Mouse (Mus musculus): ENCODE results near the gene Dglucy. TPM values are rescaled to one million over a fixed set of nuclear protein-coding genes. Genes with fewer than 3 reads are reported as not detected.

Gene Dglucy
- polyA plus RNA-seq, 1 experiment from 2014 or later: 2.6 TPM

GRCm38 (mm10) chr12:100944921-100945336, 166.1 kb downstream of the Dglucy start:
- Histone ChIP-seq H3K36me3 (ENCODE audit: control insufficient read depth, insufficient read depth) (peaks cover 69% of the 10 kb centered on the region), H3K27me3 (replicated peaks; ENCODE audit: control insufficient read depth, insufficient read depth, low read length) (no peaks in the 10 kb centered on the region), H3K27ac (ENCODE audit: low read depth, low read length) (peak overlapping the region; percentile 11; the same call in 1 of the 2 replicates), H3K9me3 (ENCODE audit: control insufficient read depth) (no peaks in the 10 kb centered on the region), H3K4me3 (ENCODE audit: low read depth, low read length) (no peak overlapping the region), H3K4me2 (replicated peaks; ENCODE audit: low read depth) (peak overlapping the region; percentile 41), H3K9ac (ENCODE audit: low read depth, low read length) (no peak overlapping the region), H3K4me1 (replicated peaks; ENCODE audit: control insufficient read depth, insufficient read depth, low read length) (no peaks in the 10 kb centered on the region)
- 79% methylated on average over 21 of the region's 21 CpGs for WGBS
- TF ChIP-seq CTCF (IDR thresholded peaks at IDR 0.05; ENCODE audit: low read depth): no peak
- no peak for ATAC-seq

DNA sequence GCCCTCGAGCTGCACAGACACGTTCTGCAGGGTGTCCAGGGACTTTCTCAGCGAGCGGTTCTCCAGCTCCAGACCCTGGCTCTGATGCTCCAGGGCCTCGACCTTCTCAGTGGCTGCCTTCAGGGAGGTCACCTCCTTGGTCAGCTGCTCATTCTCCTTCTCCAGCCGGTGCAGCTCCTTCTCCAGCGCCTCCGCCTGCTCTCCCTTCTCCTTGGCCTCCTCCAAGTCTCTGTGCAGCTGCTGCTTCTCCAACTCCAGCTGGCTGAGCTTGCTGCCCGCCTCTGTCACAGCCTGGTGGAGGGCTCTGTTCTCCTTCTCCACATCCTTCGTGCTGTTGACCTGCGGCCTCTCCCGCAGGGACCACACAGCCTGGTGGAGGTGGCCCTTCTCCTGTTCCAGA, 166.6 kb downstream of the Dglucy start:
- Histone ChIP-seq H3K27ac (ENCODE audit: low read depth, low read length) (peak overlapping the region; percentile 46; the same call in 1 of the 2 replicates), H3K27me3 (replicated peaks; ENCODE audit: control insufficient read depth, insufficient read depth, low read length) (no peaks in the 10 kb centered on the region), H3K9me3 (ENCODE audit: control insufficient read depth) (no peaks in the 10 kb centered on the region), H3K4me2 (replicated peaks; ENCODE audit: low read depth) (peak overlapping the region; percentile 41; the same call in 1 of the 2 replicates), H3K4me3 (ENCODE audit: low read depth, low read length) (no peak overlapping the region), H3K36me3 (ENCODE audit: control insufficient read depth, insufficient read depth) (peaks cover 69% of the 10 kb centered on the region), H3K9ac (ENCODE audit: low read depth, low read length) (no peak overlapping the region), H3K4me1 (replicated peaks; ENCODE audit: control insufficient read depth, insufficient read depth, low read length) (no peaks in the 10 kb centered on the region)
- ATAC-seq: peak; percentile 8; the same call in 1 of the 2 replicates
- WGBS: 69% methylated on average over 12 of the region's 12 CpGs
- no peak for TF ChIP-seq CTCF (IDR thresholded peaks at IDR 0.05; ENCODE audit: low read depth)

- Histone ChIP-seq H3K4me1 (replicated peaks; ENCODE audit: control insufficient read depth, insufficient read depth, low read length) (no peaks in the 10 kb centered on the region), H3K27ac (ENCODE audit: low read depth, low read length) (peak overlapping the region; percentile 46; the same call in 1 of the 2 replicates), H3K9ac (ENCODE audit: low read depth, low read length) (no peak overlapping the region), H3K4me3 (ENCODE audit: low read depth, low read length) (no peak overlapping the region), H3K9me3 (ENCODE audit: control insufficient read depth) (no peaks in the 10 kb centered on the region), H3K36me3 (ENCODE audit: control insufficient read depth, insufficient read depth) (peaks cover 65% of the 10 kb centered on the region), H3K4me2 (replicated peaks; ENCODE audit: low read depth) (peak overlapping the region; percentile 41; the same call in 1 of the 2 replicates), H3K27me3 (replicated peaks; ENCODE audit: control insufficient read depth, insufficient read depth, low read length) (no peaks in the 10 kb centered on the region)
- no peak for TF ChIP-seq CTCF (IDR thresholded peaks at IDR 0.05; ENCODE audit: low read depth)
- 63% methylated on average over 12 of the region's 12 CpGs for WGBS
- ATAC-seq: peak; percentile 55
Observed at GRCm38 (mm10) chr12:100945948-100946347, 167.1 kb downstream of the Dglucy start.

Other genes with a start within 250 kb of the Dglucy start
- 1.2 TPM in 2 replicates for gene Rps6ka5, start 52.1 kb upstream of the Dglucy start, polyA plus RNA-seq (2015; fragmentation: Nextera tagmentation; extraction: Ambion mirVana)
- gene Gpr68, start 129.1 kb downstream of the Dglucy start, polyA plus RNA-seq (2015; fragmentation: Nextera tagmentation; extraction: Ambion mirVana): 0.31 TPM in 2 replicates
- 11.7 and 14.4 TPM in 2 replicates for gene Ccdc88c, start 250.0 kb downstream of the Dglucy start, polyA plus RNA-seq (2015; fragmentation: Nextera tagmentation; extraction: Ambion mirVana)

All from intestine, postnatal 0 days (tissue).